Mouse (Mus musculus): ENCODE measurements around the gene Haus3.
A peak's percentile ranks its signal among the peaks of the same experiment; 100 is the strongest.

Haus3 gene

DNA sequence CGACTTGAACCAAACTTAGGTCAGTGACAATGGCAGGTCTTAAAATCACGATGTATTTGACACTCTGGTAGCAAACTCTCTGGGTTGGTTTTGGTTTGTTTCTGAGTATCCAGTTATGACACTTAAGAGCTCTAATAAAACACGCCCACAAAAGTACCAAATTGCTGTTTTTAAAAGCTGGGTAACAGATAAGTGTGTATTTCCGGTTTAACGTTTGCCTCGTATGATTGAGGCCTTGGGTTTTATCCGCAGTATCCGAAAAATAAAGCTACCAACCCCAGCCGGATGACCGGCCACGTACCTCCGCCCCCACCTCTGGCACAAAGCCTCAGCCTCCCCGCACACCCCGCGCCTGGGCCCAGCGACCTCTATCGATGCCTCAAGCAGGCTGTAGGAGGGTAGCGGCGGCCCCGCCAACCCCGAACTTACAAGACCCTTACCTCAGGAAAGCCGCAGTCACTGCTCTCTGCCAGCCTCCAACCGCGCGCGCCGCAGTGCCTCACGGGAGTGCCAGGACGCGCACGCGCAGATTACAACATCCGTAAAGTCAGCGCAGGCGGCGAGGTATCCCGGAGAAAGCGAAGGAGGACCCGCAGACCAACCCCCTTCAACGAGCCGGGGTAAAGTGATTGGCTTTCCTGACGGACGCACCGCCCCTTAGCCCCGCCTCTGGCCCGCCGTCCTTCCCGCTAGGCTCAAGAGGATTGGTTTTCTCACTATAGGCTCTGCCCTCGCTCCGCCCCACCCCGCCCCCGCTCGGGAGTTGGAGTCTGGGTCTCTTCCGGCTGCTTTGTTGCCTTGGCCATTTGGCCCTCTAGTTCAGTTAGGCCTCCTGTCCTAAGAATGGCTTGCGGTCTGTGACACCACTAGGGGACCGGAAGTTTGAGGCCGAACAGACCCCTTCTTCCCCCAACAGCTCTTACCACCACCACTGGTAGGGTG lies at the start of gene Haus3, which contains the start of gene Poln:
Gene Haus3 (minus strand): TSS at position 578 of the 942 bp plus-strand sequence.
Gene Poln (minus strand): TSS at position 499 of the 942 bp plus-strand sequence.
- peak; percentile 98 to 99 for DNase-seq

- DNase-seq: no peak
Measured at GRCm38 (mm10) chr5:34218672-34219071, 49.3 kb upstream of the Haus3 start.

GRCm38 (mm10) chr5:34217756-34218155 lies 48.4 kb upstream of the Haus3 start:
- no peak for DNase-seq

DNA sequence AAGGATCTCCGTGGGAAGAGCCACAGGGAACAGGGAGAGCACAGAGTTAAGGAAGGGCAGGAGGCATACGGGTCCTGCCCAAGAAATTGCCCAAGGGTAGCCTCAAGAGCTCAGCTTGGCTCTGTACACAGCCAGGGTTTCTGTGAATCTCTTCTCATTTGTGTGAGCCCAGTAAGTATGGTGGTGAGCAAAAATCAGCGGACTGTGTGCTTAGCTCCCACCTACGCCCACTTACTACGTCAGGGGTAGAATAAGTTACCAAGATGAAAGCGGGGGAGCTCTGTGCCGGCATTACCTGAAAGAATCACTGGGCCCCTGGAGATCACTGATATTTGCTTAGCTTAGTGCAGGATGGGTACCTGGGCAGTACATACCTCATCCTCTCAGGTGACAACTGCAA lies 46.7 kb upstream of the Haus3 start:
- no peak for DNase-seq

DNA sequence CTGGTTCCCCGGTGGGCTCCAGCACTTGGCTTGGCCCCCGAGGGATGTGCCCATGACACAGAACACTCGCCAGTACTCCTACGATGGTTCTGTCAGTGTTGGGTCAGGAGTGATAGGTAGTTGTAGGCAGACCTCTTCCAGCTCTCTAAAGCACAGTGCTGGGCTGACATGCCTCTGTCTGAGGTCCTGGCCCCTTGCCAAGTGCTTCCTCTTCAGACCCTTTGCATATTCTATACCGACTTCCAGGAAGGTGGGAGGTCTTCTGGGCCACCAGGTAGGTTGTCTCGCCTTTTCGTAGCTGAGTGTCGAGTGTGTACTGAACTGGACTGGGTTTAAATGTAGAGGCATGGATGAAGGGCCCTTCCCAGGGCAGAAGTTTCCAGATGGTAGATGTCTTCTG lies 44.3 kb upstream of the Haus3 start:
- DNase-seq: no peak

GRCm38 (mm10) chr5:34210279-34210678 lies 41.0 kb upstream of the Haus3 start:
- DNase-seq: peak in 1 of 2 experiments; percentile 73

DNA sequence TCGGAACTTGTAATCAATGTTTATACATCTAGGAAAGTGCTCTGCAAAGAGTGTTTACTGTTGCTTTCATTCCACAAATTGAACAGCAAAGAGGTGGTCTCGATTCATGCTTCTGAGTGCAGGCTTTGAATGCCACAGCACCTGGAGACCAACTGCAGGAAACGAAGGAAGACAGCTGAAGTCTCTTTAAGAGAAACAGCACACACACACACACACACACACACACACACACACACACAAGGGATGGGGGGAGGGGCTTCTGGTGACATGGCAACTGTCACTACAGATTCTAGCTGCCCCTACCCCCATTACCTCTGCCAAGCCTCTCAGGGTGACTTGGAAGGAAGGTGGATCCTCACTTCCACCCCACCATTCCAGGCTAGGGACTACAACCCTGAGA lies 38.2 kb upstream of the Haus3 start:
- DNase-seq: no peak

- DNase-seq: no peak
Measured at GRCm38 (mm10) chr5:34205788-34206187, 36.5 kb upstream of the Haus3 start.

GRCm38 (mm10) chr5:34204911-34205310 lies 35.6 kb upstream of the Haus3 start:
- no peak for DNase-seq

DNA sequence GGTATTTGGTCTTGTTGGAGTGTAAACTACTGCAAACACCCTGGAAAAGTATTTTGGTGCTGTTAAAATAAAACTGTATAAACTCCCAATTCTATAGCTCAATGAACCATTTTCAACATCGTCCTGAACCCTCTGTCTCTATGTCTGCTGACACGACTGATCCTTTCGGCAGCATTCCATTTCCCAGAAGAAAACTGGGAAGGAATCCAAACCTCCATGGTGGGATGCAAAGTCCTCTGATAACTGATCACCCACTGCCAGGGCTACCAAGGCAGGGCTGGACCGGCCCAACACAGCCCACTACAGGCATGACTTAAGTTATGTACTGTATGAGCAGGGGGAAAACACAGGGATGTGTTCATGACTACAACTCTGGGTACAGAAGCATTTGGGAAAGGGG lies 32.7 kb upstream of the Haus3 start:
- no peak for DNase-seq

- DNase-seq: peak in 1 of 2 experiments; percentile 38
Measured at GRCm38 (mm10) chr5:34201396-34201795, 32.1 kb upstream of the Haus3 start.

- DNase-seq: no peak
Measured at GRCm38 (mm10) chr5:34198615-34199014, 29.3 kb upstream of the Haus3 start.

GRCm38 (mm10) chr5:34197243-34197642 lies 27.9 kb upstream of the Haus3 start:
- DNase-seq: no peak

- no peak for DNase-seq
Measured at GRCm38 (mm10) chr5:34196423-34196822, 27.1 kb upstream of the Haus3 start.

DNA sequence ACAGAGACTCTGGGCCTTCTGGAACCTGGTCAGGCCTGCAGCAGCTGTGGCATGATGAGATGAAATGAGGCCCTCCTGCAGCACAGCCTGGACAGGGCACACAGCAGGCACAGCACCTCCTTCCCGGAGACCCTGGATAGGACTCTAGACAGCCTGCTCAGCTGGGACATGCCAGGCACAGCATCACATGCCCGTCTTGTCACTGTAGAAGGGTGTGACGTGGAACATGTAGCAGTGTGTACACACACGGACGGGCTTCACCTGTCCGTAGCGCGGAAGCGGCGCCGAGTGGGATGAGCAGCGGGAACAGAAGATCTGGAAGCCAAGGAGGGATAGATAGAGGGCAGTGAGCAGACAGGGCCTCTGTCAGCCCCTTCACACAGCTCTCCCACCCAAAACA lies 26.5 kb upstream of the Haus3 start:
- DNase-seq: no peak

DNA sequence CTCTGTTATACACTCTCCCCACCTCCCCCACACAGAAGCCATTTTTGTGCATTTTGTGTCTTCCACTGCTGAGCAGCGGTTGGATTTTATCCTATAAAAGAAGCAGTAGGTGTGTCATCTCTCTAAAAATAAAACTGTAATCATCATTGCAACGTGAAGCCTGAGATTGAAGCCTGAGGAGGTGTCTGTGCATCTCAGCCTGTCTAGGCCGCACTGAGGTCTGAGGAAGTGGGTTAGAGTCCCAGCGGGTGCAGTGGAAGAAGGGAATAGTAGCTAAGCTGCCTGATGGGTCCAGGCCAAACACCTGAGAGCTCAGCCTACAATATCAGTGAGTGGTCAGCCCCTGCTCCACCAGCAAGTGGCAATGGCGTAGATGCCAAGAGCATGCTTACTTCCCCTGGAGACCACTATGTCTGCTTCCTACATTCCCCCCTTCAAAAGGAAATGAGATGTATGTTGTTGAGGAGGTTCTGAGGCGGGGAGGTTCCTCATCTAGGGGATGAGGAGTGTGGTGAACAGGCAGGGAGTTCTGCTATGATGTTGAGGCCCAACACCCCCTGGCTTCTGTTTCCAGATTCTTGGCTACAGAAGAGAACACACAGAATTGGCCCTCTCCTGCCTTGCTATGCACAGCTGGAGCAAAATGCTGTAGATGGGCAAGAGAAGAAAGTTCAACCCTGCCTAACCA lies 25.8 kb upstream of the Haus3 start:
- DNase-seq: no peak

GRCm38 (mm10) chr5:34194426-34194825 lies 25.1 kb upstream of the Haus3 start:
- DNase-seq: no peak

DNA sequence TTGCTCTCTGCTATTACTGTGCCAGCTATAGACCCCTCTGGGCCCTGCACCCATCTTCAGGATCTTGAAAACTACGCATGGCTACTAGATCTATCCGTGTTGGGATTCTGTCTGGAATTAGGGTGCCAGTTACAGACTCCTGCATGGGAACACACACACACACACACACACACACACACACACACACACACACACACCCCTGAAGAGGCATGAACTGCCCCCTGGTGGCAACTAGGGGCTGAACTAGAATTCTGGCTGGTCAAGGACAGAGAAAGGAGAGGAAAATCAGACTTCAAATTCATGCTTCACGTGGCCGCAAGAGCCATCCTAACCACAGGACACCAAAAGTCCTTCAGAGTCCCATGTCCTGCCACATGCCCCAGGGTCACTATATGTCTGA lies 22.5 kb upstream of the Haus3 start:
- DNase-seq: peak in 1 of 2 experiments; percentile 38

DNA sequence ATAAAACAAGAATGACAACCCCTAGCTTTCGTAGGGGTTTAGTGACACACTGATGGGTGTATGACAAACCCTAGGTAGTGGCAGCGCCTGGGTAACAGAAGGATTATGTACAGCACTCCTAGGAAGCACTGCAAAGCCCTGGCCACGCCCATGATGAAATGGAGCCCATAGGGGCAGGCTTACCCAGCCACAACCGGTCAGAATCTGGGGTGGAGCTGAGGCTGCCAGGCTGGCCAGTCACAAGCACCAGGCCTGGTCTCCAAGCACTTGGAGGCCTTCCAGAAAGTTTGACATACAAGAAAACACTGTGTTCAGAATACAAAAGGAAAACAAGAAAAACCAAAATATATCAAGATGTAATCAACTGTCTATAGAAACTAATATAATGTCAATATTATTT lies 21.7 kb upstream of the Haus3 start:
- peak; percentile 68 to 81 for DNase-seq

- DNase-seq: no peak
Measured at GRCm38 (mm10) chr5:34189521-34189920, 20.2 kb upstream of the Haus3 start.

DNA sequence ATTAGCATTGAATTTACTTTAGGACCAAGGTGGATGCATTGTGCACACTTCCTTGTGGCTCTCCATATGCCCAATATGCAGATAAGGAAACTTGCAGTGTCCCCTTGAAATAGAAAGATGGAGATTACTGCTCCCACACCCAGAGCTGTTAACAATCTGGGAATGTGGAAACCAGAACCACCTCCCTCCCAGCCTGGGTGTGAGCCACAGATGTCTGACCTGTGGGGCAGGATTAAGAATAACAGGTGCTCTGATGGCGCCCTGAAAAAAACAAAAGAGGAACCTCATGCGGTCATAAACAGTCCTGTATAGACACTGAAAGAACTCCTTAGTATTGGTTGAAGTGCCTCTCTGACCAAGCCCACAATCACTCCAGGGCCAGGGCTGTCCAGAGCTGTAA lies 19.5 kb upstream of the Haus3 start:
- DNase-seq: no peak

- DNase-seq: peak; percentile 99 to 100
Measured at GRCm38 (mm10) chr5:34187601-34188316, 18.4 kb upstream of the Haus3 start, which contains the start of gene Mxd4. Gene Mxd4 (minus strand): TSS chr5:34187720.

DNA sequence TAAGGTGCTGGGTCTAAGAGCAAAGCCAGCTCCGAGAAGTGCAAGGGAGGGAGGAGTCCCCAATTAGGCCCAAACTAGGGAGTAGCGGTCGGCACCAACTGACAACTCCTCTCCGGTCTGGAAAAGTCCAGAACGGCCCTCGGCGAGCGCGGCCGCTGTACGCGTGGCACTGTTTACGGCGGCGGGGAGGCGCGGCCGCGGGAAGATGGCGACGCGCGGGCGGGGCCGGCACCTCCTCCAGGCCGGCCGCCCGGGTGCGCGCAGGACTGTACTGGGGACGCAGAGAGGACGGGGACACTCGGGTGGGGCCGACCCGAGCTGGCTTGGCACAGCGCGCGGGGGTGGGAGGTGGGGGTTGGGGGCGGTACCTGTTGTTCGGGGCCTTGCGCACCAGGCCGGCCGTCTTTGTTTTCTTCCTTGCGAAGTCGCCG lies 17.6 kb upstream of the Haus3 start:
- peak in 1 of 2 experiments; percentile 58 for DNase-seq
